Mouse (Mus musculus) embryonic fibroblast, embryonic 13.5 days (primary cell): ENCODE data around the gene Rbp2. TPM values are rescaled to one million over a fixed set of nuclear protein-coding genes. Genes with fewer than 3 reads are reported as not detected.

Source experiments
- H3K27ac ChIP-seq: 2 replicates; pipeline ENCODE4 v1.5.1; 2012; ENCODE audit warnings: low read length, control low read depth, inconsistent platforms; ENCODE audit not compliant: insufficient read depth
- H3K4me1 ChIP-seq: 2 replicates; pipeline ENCODE4 v1.6.1; 2011; ENCODE audit warnings: low read length; ENCODE audit not compliant: control insufficient read depth, insufficient read depth
- H3K4me3 ChIP-seq: 2 replicates; pipeline ENCODE4 v1.5.1; 2011; ENCODE audit warnings: mild to moderate bottlenecking, control low read depth, low read length; ENCODE audit not compliant: insufficient read depth
- CTCF ChIP-seq: IDR thresholded peaks from 2 replicates; pipeline ENCODE4 v1.5.1; 2011; ENCODE audit warnings: mild to moderate bottlenecking, control low read depth, low read length, moderate library complexity, borderline replicate concordance; ENCODE audit not compliant: insufficient read depth
- POLR2A ChIP-seq: IDR thresholded peaks from 2 replicates; pipeline ENCODE4 v1.6.1; 2011; ENCODE audit warnings: low read depth, mild to moderate bottlenecking, control low read depth, low read length, moderate library complexity
- polyA plus RNA-seq: library from polyadenylated mRNA; stranded (reverse); fragments of >200 nt; gene quantifications from 2 replicates; pipeline ENCODE4 v1.2.4, GENCODE M21; 2011; ENCODE audit warnings: low read depth; ENCODE audit not compliant: missing spikeins, insufficient read length

Rbp2 gene
- polyA plus RNA-seq, 1 experiment: not detected

- H3K27ac ChIP-seq: no peak overlapping the region
- H3K4me3 ChIP-seq: no peak overlapping the region
- no peak for TF ChIP-seq POLR2A
- no peak for TF ChIP-seq CTCF
- no peaks in the 10 kb centered on the region for H3K4me1 ChIP-seq
Measured at GRCm38 (mm10) chr9:98489532-98489931, 3.6 kb downstream of the Rbp2 start.

GRCm38 (mm10) chr9:98490128-98490527, 4.2 kb downstream of the Rbp2 start:
- Histone ChIP-seq H3K27ac (no peak overlapping the region), H3K4me1 (no peaks in the 10 kb centered on the region), H3K4me3 (no peak overlapping the region)
- TF ChIP-seq CTCF (no peak), POLR2A (no peak)

- Histone ChIP-seq H3K4me3 (no peak overlapping the region), H3K4me1 (no peaks in the 10 kb centered on the region), H3K27ac (no peak overlapping the region)
- no peak for TF ChIP-seq CTCF
Measured at GRCm38 (mm10) chr9:98491071-98491470, 5.2 kb downstream of the Rbp2 start.

DNA sequence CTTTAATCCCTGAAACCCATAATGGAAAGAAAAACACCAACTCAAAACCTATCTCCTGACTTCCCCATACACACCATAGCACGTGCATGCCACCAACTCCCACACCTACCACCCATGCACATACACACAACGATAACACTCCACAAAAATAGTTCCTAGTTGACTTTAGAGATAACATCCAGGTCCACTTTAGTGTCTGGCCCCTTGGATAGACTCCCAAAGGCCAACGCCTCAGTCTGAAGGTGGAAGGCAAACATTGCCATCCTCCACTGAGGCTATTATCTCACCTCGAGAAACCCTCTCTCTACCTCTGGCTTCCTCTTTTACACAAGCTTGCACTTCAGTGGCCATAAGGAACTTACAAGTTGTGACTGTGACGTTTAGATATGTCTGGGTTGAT, 6.3 kb downstream of the Rbp2 start:
- no peaks in the 10 kb centered on the region for H3K4me1 ChIP-seq
- H3K4me3 ChIP-seq: no peak overlapping the region
- no peak for TF ChIP-seq POLR2A
- no peak for TF ChIP-seq CTCF
- H3K27ac ChIP-seq: no peak overlapping the region

DNA sequence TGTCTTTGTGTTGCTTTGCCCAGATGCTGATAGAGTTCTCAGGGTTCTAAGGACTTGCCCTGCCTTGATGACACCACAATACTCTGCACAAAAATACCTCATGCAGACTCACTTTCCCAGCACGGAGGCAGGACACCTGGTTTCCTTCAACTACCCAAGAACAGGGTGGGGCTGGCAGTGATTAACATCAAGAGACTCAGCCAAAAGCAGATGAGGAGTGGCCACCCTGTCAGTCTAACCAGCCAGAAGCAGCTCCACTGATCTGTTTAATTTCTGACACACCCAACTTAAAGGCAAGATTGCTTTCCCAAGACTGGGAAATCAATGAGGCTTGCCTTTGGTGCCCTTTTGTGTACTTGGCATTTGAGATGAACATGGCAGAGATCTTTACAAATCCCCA, 6.9 kb downstream of the Rbp2 start:
- Histone ChIP-seq H3K4me1 (no peaks in the 10 kb centered on the region), H3K4me3 (no peak overlapping the region), H3K27ac (no peak overlapping the region)
- TF ChIP-seq CTCF (no peak), POLR2A (no peak)

DNA sequence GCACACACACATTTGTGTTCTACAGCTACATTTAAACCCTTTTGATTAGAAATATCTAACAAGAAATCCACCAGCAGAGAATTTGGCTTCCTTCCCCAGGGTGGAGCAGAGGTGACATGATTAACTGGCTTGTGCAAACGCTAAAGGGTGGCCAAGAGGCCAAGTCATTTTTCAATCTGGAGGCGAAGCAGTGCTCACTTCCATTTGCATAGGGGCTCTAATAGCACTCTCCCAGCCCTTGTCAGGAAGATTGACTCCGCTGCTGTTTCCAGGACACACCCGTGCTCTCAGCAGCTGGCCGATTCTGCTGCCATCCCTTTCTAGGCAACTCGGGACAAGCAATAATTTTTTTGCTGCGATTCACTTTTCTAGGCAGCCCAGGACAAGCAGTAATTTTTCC, 11.2 kb downstream of the Rbp2 start:
- H3K4me1 ChIP-seq: no peaks in the 10 kb centered on the region
- TF ChIP-seq POLR2A (no peak), CTCF (no peak)
- no peak overlapping the region for H3K27ac ChIP-seq
- H3K4me3 ChIP-seq: no peak overlapping the region

DNA sequence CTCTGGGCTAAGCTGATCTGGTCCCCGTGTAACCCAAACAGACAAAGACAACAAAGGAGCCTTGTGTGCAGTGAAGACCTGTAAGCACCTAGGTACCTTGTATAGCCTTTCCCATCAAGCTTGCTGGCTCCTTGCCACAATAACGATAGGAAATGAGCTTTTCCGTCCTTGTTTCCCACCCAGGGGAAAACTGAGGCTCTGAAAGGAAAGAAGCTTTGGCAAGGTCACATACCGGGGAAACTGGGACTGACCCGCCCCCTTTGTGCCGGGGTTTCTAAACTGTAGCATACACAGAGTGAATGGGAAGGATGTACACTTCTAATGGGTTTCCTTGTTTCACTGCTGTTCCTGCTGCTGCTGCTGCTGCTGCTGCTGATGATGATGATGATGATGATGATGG, 12.1 kb downstream of the Rbp2 start:
- Histone ChIP-seq H3K27ac (no peak overlapping the region), H3K4me1 (no peaks in the 10 kb centered on the region), H3K4me3 (no peak overlapping the region)
- no peak for TF ChIP-seq POLR2A
- TF ChIP-seq CTCF: no peak

DNA sequence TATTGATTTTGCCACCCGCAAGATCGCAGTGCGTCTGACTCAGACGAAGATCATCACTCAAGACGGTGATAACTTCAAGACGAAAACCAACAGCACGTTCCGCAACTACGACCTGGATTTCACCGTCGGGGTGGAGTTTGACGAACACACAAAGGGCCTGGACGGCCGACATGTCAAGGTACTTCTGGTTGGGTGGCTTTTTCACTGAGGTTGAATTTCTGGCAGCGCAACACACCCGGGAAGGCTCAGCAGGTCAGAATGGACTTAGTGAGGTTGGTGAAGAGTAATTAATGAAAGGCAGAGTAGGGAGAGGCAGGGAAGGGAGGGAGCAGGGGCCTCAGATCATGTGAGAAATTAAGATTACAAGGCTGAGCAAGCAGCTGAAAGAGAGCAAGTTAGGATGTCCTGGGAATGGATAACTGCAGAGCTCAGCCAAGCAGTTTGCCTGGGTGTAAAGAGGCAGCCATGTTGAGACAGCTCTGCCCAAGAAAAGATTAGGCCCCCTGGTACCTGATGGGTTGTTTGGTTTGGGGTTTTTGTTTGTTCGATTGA, 12.9 kb downstream of the Rbp2 start:
- no peak overlapping the region for H3K4me3 ChIP-seq
- no peaks in the 10 kb centered on the region for H3K4me1 ChIP-seq
- TF ChIP-seq POLR2A (no peak), CTCF (no peak)
- H3K27ac ChIP-seq: no peak overlapping the region

- Histone ChIP-seq H3K4me1 (no peaks in the 10 kb centered on the region), H3K27ac (no peak overlapping the region), H3K4me3 (no peak overlapping the region)
- TF ChIP-seq POLR2A: no peak
- TF ChIP-seq CTCF: no peak
Measured at GRCm38 (mm10) chr9:98499601-98500000, 13.7 kb downstream of the Rbp2 start.

DNA sequence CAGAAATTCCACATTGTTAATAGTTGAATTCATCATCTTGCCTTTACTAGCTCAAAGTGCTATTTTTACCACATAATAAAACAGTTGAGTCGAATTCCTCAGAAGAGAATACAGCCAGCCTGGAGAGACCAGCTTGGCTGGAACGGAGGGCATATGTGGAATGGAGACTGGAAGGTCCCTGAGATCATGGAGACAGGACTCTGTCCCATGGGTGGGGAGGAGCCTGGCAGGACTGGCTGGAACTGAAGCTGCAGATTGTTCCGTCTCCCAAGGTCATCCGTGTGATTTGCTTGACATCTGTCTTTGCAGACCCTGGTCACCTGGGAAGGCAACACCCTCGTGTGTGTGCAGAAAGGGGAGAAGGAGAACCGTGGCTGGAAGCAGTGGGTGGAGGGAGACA, 21.6 kb downstream of the Rbp2 start:
- Histone ChIP-seq H3K4me3 (no peak overlapping the region), H3K27ac (no peak overlapping the region), H3K4me1 (no peaks in the 10 kb centered on the region)
- TF ChIP-seq CTCF: no peak
- TF ChIP-seq POLR2A: no peak

DNA sequence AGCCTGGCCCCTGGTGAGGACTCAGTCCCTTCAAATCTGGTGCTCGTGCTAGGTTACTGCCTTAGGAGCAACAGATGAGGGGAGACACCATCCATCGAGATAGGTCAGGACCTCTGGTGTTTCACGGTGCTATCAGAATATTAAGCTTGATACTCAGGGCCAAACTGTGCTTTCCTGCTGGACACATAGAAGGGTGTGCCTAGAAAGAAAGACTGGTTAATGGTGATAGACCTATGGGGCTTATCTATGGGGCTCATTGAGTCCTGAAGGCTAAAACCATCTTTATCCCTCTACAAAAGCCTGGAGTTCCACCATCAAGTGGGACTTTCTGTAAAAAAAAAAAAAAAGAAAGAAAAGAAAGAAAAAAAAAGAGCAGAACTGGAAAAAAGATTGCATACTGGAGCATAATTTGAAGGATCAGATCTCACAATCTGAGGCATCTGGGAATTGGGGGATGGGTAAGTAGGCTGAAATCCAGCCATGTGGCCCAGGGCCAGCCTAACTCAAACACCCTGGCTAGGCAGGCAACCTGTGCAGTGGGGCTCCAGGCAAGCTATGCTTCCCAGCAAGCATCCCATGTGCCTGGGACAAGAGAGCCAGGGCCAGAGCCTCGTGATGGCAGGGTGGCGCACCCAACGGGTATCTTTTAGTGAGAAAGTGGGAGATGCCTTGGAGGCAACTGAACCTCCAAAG, 24.6 kb downstream of the Rbp2 start:
- Histone ChIP-seq H3K27ac (no peak overlapping the region), H3K4me3 (no peak overlapping the region), H3K4me1 (no peaks in the 10 kb centered on the region)
- TF ChIP-seq POLR2A (no peak), CTCF (no peak)
